Mouse (Mus musculus): Measurements from ENCODE around the gene Egfr. TPM values are rescaled to one million over a fixed set of nuclear protein-coding genes. Genes with fewer than 3 reads are reported as not detected.

Egfr gene
- polyA plus RNA-seq, 1 experiment from 2014 or later: 4.6 TPM

DNA sequence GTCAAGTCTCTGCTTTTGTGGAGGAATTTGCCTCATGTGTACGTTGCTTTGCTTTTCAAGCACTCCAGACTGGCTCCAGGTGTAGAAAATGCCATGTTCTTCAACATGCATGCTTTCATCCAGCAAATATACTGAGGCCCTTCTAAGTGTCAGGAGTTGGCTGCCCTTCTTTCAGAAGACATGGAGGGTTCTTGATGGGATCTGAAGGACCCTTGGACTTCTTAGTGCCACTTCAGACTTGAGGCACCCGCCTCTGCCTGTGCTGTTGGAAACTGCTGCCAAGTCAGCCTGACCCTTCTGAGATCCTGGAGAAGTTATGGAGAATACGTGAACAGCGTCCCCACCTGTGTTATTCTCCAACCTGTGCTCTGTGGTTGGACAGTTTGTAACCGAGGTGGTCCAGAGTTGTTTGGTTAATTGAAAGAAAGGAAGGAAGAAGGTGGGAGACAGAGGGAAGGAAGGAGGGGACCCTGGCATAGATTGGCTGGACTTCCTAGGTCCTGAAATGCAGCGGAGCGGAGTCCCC, 483 bp upstream of the Egfr start:
- no peak for ATAC-seq (ENCODE audit: low read depth)
- H3K27ac ChIP-seq (ENCODE audit: low read depth, low read length): no peak overlapping the region
- H3K36me3 ChIP-seq (ENCODE audit: control insufficient read depth, insufficient read depth, low read length): no peaks in the 10 kb centered on the region
- peak overlapping the region; percentile 99 for H3K4me2 ChIP-seq (ENCODE audit: low read depth, low read length)
- H3K9ac ChIP-seq (replicated peaks; ENCODE audit: low read depth, low read length): no peak overlapping the region
- 42% methylated on average over 7 of the region's 7 CpGs for WGBS
- H3K4me3 ChIP-seq (ENCODE audit: low read depth, low read length): peak overlapping the region; percentile 36
- H3K27me3 ChIP-seq (ENCODE audit: control insufficient read depth, insufficient read depth, low read length): peaks cover 25% of the 10 kb centered on the region
- H3K4me1 ChIP-seq (ENCODE audit: control insufficient read depth, insufficient read depth, low read length): peaks cover 8% of the 10 kb centered on the region; the same call in 1 of the 2 replicates
- no peaks in the 10 kb centered on the region for H3K9me3 ChIP-seq (ENCODE audit: control insufficient read depth, low read length)

DNA sequence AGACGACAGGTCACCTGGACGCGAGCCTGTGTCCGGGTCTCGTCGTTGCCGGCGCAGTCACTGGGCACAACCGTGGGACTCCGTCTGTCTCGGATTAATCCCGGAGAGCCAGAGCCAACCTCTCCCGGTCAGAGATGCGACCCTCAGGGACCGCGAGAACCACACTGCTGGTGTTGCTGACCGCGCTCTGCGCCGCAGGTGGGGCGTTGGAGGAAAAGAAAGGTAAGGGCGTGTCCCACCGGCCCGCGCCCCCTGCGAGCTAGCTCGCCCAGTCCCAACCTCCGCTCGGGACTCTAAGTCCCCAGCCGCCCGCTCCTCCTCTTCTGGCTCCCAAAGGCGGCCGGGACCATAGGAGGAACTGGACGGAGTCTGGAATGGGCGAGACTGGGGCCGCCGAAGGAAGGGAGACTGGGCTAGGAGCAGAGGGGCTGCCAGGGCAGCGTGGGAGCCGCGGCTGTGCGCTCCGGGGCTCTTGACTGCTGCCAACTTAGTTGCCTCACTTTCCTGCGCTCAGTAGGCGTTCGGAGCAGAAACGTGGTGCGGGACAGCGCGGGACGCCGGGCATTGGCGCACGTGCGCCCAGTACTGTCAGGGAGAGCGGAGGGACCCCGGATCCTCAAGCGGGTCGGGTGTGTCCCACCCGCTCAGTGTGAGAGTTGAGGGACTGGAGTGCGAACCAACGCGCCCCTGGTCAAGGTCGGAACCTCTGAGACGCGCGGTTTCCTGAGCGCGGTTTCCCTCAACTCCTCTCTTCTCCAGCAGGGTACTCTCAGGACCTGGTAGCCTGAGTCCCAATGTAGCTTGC, 548 bp downstream of the Egfr start:
- peaks cover 8% of the 10 kb centered on the region; the same call in 1 of the 2 replicates for H3K4me1 ChIP-seq (ENCODE audit: control insufficient read depth, insufficient read depth, low read length)
- H3K27me3 ChIP-seq (ENCODE audit: control insufficient read depth, insufficient read depth, low read length): peaks cover 25% of the 10 kb centered on the region
- H3K4me2 ChIP-seq (ENCODE audit: low read depth, low read length): peak overlapping the region; percentile 99
- H3K36me3 ChIP-seq (ENCODE audit: control insufficient read depth, insufficient read depth, low read length): no peaks in the 10 kb centered on the region
- peak overlapping the region; percentile 36 for H3K4me3 ChIP-seq (ENCODE audit: low read depth, low read length)
- H3K9me3 ChIP-seq (ENCODE audit: control insufficient read depth, low read length): no peaks in the 10 kb centered on the region
- WGBS: 1% methylated on average over 60 of the region's 68 CpGs
- peak overlapping the region; percentile 17; the same call in 1 of the 2 replicates for H3K9ac ChIP-seq (replicated peaks; ENCODE audit: low read depth, low read length)
- no peak overlapping the region for H3K27ac ChIP-seq (ENCODE audit: low read depth, low read length)
- peak; percentile 79 for ATAC-seq (ENCODE audit: low read depth)

DNA sequence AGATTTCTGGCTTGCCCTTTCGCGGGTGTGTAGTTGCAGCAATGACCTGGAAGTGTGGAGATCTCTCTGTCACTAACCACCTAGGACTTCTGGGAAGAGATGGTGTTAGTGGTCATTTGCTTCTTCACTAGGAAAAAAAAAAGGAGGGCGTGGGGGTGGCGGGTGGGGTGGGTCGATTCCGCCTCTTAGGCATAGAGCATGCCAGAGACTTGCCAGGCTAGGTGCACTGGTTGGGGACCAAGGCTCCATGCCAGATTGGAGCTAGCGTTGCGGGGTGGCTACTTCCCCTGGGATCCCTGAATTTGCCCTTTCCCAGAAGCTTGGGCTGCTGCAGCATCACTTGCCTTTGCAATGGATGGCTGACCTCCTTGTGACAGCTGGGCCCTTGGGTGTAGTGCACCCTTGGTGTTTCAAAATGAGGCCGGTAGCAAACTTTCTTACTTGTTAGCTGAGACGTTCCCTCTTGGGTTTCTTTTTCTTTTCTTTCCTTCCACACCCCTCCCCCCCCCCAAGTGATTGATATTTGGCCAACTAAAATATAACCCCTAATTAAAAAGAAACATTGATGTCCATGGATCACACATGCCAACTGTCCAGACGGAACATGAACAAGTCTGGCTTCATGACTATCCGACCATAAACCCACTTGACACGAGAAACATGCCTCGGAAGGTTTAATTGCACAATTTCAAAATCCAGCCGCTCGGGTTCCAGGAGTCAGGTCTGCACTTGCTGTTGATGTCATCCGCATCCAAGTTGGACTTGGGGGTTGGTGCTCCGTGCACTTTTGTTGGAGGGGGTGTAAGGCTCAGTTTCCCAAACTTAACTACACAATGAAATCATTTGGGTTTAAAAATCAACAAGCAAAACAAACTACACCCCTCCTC, 1.4 kb downstream of the Egfr start:
- Histone ChIP-seq H3K27ac (ENCODE audit: low read depth, low read length) (no peak overlapping the region), H3K9me3 (ENCODE audit: control insufficient read depth, low read length) (no peaks in the 10 kb centered on the region), H3K4me2 (ENCODE audit: low read depth, low read length) (peak overlapping the region; percentile 99), H3K9ac (replicated peaks; ENCODE audit: low read depth, low read length) (0 out of 2 replicates have a peak overlapping the region, but pooled peaks have one; percentile 17), H3K36me3 (ENCODE audit: control insufficient read depth, insufficient read depth, low read length) (no peaks in the 10 kb centered on the region), H3K27me3 (ENCODE audit: control insufficient read depth, insufficient read depth, low read length) (peaks cover 25% of the 10 kb centered on the region), H3K4me1 (ENCODE audit: control insufficient read depth, insufficient read depth, low read length) (peaks cover 8% of the 10 kb centered on the region; the same call in 1 of the 2 replicates), H3K4me3 (ENCODE audit: low read depth, low read length) (peak overlapping the region; percentile 36)
- WGBS: 38% methylated on average over 18 of the region's 18 CpGs
- ATAC-seq (ENCODE audit: low read depth): no peak

DNA sequence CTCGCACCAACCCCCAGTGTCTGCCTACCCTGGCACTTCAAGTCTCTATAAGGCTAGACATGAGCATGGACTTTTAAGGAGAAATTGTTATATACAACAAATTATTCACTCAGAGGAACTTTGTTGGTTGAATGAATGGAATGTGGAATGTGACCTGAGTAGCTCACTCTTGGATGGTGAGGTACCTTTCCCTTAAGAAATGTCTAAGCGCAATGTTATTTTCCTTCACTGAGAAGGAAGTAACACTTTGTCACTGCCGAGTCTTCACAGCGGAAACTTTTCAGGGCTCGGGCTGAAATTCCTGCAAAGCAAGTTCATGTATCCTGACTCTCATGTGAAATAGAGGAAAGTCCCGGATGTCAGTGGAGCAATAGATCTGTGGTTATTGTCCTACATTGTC, 7.9 kb downstream of the Egfr start:
- Histone ChIP-seq H3K27ac (ENCODE audit: low read depth, low read length) (no peak overlapping the region), H3K9ac (replicated peaks; ENCODE audit: low read depth, low read length) (no peak overlapping the region), H3K4me3 (ENCODE audit: low read depth, low read length) (no peak overlapping the region), H3K36me3 (ENCODE audit: control insufficient read depth, insufficient read depth, low read length) (no peaks in the 10 kb centered on the region), H3K9me3 (ENCODE audit: control insufficient read depth, low read length) (no peaks in the 10 kb centered on the region), H3K27me3 (ENCODE audit: control insufficient read depth, insufficient read depth, low read length) (0 out of 2 replicates have a peak, but pooled peaks cover 2% of the 10 kb centered on the region), H3K4me2 (ENCODE audit: low read depth, low read length) (no peak overlapping the region), H3K4me1 (ENCODE audit: control insufficient read depth, insufficient read depth, low read length) (no peaks in the 10 kb centered on the region)
- no peak for ATAC-seq (ENCODE audit: low read depth)
- 90% methylated on average over 6 of the region's 6 CpGs for WGBS

DNA sequence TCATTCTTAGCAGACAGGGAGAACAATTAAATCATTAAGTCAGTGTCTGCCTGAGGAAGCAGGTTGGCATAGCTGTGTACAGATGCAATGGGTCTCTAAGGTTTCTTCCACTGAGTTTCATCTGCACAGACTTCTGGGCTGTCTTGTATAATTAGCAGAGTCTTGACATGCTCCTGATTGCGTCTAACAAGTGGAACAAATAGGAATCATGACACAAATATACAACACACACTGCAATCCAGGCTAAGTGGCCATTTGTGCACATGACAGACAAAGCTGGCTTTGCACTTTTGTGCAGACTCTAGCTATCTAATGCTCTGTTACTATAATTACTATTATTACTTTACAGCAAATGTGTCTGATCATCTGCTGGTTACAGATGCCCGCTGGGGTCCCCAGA, 9.2 kb downstream of the Egfr start:
- Histone ChIP-seq H3K27ac (ENCODE audit: low read depth, low read length) (no peak overlapping the region), H3K4me3 (ENCODE audit: low read depth, low read length) (no peak overlapping the region), H3K36me3 (ENCODE audit: control insufficient read depth, insufficient read depth, low read length) (no peaks in the 10 kb centered on the region), H3K9ac (replicated peaks; ENCODE audit: low read depth, low read length) (no peak overlapping the region), H3K27me3 (ENCODE audit: control insufficient read depth, insufficient read depth, low read length) (no peaks in the 10 kb centered on the region), H3K4me1 (ENCODE audit: control insufficient read depth, insufficient read depth, low read length) (no peaks in the 10 kb centered on the region), H3K9me3 (ENCODE audit: control insufficient read depth, low read length) (no peaks in the 10 kb centered on the region), H3K4me2 (ENCODE audit: low read depth, low read length) (no peak overlapping the region)
- 88% methylated on average over 2 of the region's 2 CpGs for WGBS
- no peak for ATAC-seq (ENCODE audit: low read depth)

DNA sequence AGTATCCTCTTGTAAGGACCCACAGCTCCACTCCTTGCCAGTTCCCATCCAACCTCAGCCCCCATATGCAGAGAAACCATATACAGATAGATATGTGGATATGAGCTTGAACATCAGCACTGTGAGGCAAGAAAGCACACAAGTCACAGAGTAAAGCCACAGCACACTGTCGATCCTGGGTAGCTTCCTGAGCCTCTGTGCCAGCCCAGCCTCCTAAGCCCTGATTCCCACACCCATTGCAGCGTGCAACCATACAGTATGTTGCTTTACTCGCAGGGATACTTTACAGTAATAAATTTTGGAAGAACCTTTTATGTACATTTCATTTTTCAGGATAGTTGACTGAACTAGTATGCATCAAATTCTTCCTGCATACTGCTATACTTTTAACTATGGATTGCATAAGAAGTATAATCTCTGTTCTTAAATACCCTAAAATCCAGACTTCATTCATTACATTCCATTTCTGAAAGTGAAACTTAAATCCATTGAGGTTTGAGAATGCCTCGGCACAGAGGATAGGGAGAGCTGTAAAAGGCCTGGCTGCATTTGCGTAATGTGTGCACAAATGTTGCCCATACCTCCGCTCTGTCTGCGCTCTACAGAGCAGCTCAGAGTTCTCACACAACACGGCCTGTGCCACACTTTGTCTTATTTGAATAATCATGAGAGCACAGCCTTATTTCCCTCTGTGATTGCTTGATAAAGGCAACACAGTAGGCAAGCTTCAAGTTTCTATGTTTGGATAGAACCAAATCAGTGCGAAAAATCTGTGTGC, 14.2 kb downstream of the Egfr start:
- Histone ChIP-seq H3K4me1 (ENCODE audit: control insufficient read depth, insufficient read depth, low read length) (no peaks in the 10 kb centered on the region), H3K36me3 (ENCODE audit: control insufficient read depth, insufficient read depth, low read length) (no peaks in the 10 kb centered on the region)
- 84% methylated on average over 9 of the region's 9 CpGs for WGBS

DNA sequence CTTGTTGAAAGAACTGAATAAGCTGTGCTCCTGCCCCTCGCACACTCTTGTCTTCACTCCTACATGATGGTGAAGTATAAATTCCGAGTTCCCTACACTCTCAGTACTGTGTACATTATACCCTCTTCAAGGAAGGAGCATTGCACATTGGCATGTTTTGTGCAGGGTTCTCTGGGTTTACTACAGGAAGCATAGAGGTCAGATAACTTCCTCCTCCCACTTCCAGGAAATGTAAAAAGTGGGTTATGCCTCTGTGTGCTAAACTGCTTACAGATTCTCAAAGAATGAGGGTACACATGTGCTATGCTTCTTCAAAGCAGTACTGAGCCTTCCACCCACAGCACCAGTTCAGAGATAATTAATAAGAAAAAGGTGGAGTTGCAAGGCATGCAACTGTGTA, 16.0 kb downstream of the Egfr start:
- Histone ChIP-seq H3K4me1 (ENCODE audit: control insufficient read depth, insufficient read depth, low read length) (no peaks in the 10 kb centered on the region), H3K9ac (replicated peaks; ENCODE audit: low read depth, low read length) (no peak overlapping the region), H3K27me3 (ENCODE audit: control insufficient read depth, insufficient read depth, low read length) (no peaks in the 10 kb centered on the region), H3K27ac (ENCODE audit: low read depth, low read length) (no peak overlapping the region), H3K36me3 (ENCODE audit: control insufficient read depth, insufficient read depth, low read length) (no peaks in the 10 kb centered on the region), H3K4me3 (ENCODE audit: low read depth, low read length) (no peak overlapping the region), H3K9me3 (ENCODE audit: control insufficient read depth, low read length) (no peaks in the 10 kb centered on the region), H3K4me2 (ENCODE audit: low read depth, low read length) (no peak overlapping the region)
- 91% methylated on average over 2 of the region's 2 CpGs for WGBS
- no peak for ATAC-seq (ENCODE audit: low read depth)

More for the DNA sequence above, 14.2 kb downstream of the Egfr start:
- no peak overlapping the region for H3K4me2 ChIP-seq (ENCODE audit: low read depth, low read length)
- H3K9me3 ChIP-seq (ENCODE audit: control insufficient read depth, low read length): no peaks in the 10 kb centered on the region
- ATAC-seq (ENCODE audit: low read depth): no peak
- no peak overlapping the region for H3K4me3 ChIP-seq (ENCODE audit: low read depth, low read length)
- no peak overlapping the region for H3K27ac ChIP-seq (ENCODE audit: low read depth, low read length)
- no peak overlapping the region for H3K9ac ChIP-seq (replicated peaks; ENCODE audit: low read depth, low read length)
- no peaks in the 10 kb centered on the region for H3K27me3 ChIP-seq (ENCODE audit: control insufficient read depth, insufficient read depth, low read length)

DNA sequence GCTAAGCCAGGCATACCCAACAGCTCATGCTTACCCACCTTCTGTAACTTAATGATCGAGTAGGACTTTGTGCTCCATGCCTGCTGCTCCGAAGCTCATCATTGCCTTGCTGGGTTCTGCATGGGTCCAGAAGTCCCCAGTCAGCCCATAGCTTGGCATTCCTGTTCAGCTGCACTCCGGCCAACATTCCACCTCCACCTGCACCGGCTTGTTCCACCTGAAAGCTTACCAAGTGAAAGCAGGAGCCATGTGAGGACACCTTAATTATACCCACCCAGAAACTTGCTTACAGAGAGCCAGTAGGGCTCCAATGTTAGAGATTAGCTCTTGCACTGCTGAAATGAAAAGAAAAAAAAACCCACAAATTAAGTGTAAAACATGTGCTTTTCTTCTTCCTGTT, 17.3 kb downstream of the Egfr start:
- no peaks in the 10 kb centered on the region for H3K9me3 ChIP-seq (ENCODE audit: control insufficient read depth, low read length)
- ATAC-seq (ENCODE audit: low read depth): no peak
- no peaks in the 10 kb centered on the region for H3K36me3 ChIP-seq (ENCODE audit: control insufficient read depth, insufficient read depth, low read length)
- WGBS: 94% methylated on average over 4 of the region's 4 CpGs
- no peak overlapping the region for H3K4me3 ChIP-seq (ENCODE audit: low read depth, low read length)
- H3K9ac ChIP-seq (replicated peaks; ENCODE audit: low read depth, low read length): no peak overlapping the region
- H3K4me2 ChIP-seq (ENCODE audit: low read depth, low read length): no peak overlapping the region
- no peaks in the 10 kb centered on the region for H3K27me3 ChIP-seq (ENCODE audit: control insufficient read depth, insufficient read depth, low read length)
- H3K27ac ChIP-seq (ENCODE audit: low read depth, low read length): no peak overlapping the region
- H3K4me1 ChIP-seq (ENCODE audit: control insufficient read depth, insufficient read depth, low read length): no peaks in the 10 kb centered on the region
